Mouse (Mus musculus): ENCODE measurements around the gene Litaf. TPM values are rescaled to one million over a fixed set of nuclear protein-coding genes. Genes with fewer than 3 reads are reported as not detected.

Litaf gene
- total RNA-seq, 2 experiments from 2014 or later, result 21.7 to 24.2 TPM

DNA sequence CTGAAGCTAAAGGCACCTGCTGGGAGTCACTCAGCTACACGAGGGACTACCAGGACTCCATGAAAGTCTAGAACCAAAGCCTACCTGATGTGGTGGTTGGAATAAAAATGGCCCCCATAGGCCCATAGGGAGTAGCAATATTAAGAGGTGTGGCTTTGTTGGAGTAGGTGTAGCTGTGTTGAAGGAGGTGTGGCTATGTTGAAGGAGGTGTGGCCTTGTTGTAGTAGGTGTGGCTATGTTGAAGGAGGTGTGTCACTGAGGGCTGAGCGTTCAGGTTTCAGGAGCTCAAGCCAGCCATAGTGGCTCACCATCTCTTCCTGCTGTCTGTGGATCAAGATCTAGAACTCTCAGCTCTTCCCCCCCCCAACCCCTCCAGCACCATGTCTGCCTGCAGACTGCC is 125.3 kb downstream of the Litaf start:
- DNase-seq (ENCODE audit: low spot score), result no peak
- intact Hi-C loops (cut with DNase I), result loop anchor here (5.0 kb wide), 1 partner anchor 63 kb away; no protein-coding TSS in a partner anchor

DNA sequence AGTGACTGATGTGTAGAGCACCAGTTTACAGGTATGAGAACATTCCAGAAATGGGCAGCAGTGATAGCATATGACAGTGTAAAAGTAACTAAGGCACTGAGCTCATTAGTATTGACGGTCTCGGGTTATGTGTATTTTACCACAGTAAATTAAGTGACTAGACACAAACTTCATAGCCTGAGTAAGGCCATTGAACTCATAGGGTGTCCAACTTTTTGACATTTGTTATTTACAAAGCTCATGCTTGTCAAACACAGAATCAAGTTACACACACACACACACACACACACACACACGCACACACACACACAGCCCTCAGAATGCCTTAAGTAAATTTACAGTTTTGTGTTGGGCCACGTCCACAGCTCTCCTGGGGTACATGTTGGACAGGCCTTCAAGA is 126.0 kb downstream of the Litaf start:
- intact Hi-C loops (cut with DNase I), result loop anchor here (5.0 kb wide), 1 partner anchor 63 kb away; no protein-coding TSS in a partner anchor
- DNase-seq (ENCODE audit: low spot score), result no peak

DNA sequence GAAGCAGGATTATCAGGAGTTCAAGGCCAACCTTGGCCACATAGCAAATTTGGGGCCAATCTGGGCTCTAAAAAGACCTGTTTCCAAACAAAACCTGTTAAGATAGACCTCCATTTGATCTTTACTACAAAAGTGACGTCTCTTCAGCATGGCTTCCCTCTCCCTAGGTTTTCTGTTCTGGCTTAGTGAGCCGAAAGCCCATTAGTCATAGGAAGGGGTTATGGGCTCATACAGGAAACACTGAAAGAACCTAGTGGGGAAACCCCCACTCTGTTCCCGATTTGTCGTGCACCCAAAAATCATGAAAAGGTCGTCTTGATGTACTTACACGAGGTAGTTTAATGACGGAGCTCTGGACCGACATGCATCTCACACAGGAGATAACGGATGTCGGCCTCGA is 128.5 kb downstream of the Litaf start:
- no peak for DNase-seq (ENCODE audit: low spot score)
- intact Hi-C loops (cut with DNase I), result no loop called here

DNA sequence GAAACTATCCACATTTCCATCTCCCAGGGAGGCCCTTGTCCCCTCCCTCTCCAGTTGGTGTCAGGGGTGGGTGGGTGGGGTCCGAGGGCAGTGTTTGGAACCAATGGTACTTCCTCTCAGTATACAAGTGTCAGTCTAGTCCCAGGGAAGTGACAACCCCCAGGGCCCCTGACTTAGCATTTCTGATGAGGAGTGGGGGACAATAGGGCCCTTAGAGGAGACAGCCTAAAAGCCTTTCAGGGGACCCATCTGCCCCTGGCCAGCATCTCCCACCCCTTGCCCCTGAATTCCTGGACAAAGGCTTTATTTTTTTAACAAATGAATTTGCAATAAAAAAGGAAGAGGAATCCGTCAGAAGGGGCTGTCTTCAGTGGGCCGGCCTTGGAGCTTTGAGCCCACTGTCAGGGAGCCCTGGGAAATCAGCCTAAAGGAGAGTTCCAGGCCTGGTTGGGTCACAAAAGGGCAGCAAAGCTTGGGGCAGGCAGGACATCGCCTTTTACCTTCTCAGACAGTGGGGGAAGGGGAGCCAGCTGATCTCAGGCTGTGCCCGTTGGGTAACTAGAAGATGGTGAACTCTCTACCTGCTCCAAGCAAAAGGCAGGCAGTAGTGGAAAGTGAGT is 129.1 kb downstream of the Litaf start:
- intact Hi-C loops (cut with DNase I), result no loop called here

DNA sequence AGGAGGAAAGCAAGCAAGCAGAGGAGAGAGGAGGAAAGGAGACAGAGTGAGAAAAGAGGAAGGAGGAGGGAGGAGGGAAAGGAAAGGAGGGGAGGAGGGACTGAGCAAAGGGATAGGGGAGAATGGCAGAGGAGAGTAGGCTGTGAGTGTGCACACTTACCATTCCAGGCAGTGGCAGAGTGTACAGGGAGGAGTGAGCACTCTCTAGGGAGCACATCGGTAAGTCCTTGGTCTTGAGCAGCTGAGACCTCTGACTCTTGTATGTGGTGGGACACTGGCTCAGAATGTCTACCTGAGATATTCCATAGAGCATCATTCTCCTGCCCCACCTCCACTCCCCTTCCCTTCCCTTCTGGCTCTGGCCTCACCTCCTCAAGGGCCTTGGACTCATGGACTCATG is 131.9 kb downstream of the Litaf start:
- no peak for DNase-seq (ENCODE audit: low spot score)
- intact Hi-C loops (cut with DNase I), result no loop called here

More for the DNA sequence above, 129.1 kb downstream of the Litaf start:
- no peak for DNase-seq (ENCODE audit: low spot score)

DNA sequence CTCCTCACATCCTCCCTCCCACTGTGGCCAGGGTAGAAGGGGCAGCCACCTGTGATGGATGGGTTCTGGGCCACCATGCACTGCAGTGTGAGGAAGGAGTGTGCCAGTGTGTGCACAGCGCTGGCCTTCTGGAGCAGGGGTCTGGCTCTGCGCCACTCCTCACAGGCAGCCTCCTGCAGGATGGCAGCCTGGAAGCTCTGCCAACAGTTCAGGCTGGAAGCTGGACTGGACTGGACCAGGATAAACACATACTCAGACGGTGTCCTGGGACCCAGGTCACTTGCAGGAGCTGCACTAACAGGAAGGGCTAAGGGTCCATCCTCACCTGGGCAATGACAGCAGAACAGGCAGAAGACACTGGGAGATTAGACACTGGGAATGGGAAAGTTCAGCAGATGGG is 132.6 kb downstream of the Litaf start:
- DNase-seq (ENCODE audit: low spot score), result no peak
- intact Hi-C loops (cut with DNase I), result no loop called here

DNA sequence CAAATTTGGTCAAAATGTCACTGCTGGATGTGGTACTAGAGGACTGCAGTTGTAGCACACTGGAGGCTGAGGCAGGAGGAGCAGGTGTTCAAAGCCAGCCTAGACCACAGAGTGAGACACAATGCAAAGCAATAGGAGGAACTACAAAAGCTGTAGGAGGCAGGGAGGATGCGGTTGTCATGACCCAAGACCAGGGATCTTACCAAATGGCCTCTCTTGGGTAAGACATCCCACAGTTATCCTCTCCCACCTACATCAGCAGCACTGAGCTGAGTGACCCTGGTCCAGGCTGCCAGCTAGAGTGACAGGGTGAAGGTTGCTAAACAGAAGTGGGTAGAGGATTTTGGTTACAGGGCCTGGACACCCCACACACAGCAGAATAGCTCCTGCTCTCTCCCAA is 138.9 kb downstream of the Litaf start:
- intact Hi-C loops (cut with DNase I), result no loop called here
- DNase-seq (ENCODE audit: low spot score), result no peak

DNA sequence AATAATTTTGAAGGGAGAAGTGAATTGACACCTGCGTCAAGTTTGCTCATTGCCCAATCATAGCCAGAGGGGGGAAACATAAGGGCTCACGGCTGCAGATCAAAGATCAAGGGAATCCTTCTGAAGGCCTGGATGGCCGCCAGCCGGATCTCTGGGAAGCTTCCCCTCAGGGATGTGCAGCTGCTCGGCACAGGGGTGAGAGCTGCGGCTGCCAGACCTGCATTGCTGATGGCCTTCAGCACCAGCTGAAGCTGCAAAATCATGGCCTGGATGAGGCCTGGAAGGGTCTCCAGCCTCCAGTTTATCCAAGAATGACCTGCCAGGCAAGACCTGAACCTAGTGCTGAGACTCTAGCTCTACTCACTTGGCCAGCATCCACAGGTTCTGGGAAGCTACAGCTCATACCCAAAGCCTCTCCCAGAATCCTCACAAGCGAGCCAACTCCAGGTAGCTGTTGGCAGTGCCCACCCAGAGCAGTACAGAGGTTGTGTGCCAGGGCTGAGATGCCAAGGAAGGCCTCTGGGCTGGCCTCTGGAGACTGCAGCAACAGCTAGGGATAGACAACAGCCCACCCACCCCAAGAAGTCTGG is 140.3 kb downstream of the Litaf start:
- intact Hi-C loops (cut with DNase I), result no loop called here
- no peak for DNase-seq (ENCODE audit: low spot score)

DNA sequence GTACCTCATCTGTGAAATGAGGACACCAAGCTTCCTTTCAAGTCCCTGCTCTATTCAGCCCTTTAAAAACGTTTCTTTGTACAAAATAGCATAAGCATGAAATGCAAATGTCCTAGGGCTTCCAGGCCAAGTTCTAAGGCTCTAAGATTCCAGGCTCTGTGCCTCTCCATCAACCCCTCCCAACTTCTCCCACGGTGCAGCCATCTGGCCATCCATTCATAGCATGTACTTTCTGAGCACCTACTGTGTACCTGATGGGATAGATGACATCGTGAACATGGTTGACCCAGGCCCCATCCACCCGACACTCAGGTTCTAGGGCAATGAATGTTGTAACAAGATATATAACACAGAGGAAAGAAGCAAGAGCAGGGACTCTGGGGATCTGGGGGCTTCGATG is 142.4 kb downstream of the Litaf start:
- intact Hi-C loops (cut with DNase I), result no loop called here
- DNase-seq (ENCODE audit: low spot score), result no peak

DNA sequence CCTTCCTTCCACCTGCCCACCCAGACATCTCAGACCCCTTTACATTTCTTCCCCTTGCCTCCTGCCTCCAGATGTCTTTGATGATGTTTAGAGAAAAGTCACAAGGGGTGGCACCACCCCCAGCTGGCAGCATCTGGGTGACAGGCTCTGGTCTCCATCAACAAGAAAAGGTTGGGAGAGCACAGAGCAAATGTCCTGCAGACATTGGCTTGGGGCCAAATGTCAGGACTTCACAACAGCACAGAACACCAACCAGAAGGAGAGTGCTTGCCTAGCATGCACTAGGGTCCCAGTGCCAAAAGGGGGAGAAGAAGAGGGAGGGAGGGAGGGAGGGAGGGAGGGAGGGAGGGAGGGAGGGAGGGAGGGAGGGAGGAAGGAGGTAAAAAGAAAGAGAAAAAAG is 146.1 kb downstream of the Litaf start:
- intact Hi-C loops (cut with DNase I), result no loop called here
- no peak for DNase-seq (ENCODE audit: low spot score)

DNA sequence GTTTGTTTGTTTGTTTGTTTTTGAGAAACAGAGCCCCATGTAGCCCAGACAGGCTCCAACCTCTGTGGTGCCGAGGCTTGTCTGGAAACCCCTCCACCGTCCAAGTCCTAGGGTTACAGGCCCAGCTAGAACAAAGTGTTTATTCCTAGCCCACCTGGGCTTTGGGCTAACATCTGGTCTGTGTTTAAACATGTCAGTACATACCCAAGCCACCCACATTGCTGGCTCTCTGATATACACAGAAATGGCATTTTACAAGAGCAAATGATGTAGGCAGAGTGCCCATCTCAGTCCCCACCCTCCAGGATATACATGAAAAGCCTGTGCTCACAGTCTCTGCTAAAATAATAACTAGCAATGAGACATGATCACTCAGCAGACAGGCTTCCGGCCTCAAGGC is 149.7 kb downstream of the Litaf start:
- intact Hi-C loops (cut with DNase I), result no loop called here
- no peak for DNase-seq (ENCODE audit: low spot score)

DNA sequence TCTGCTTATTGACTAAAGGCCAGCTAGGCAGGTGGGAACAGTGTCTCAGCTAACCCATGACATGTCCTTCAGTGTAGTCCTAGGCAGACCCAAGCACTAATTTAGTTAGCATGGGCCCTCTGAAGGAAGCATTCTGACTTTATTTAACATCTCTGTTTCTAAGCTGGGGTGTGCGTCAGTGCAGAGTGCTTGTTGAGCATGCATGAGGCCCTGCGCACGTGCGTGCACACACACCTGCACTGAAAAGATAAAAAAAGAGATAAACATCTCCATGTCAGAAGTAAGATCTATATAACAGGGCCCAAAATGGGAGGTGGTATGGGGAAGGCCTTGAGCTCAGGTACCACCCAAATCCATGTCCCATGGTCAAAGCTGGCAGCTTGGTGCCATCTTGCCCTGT is 150.9 kb downstream of the Litaf start:
- DNase-seq (ENCODE audit: low spot score), result no peak
- intact Hi-C loops (cut with DNase I), result no loop called here

DNA sequence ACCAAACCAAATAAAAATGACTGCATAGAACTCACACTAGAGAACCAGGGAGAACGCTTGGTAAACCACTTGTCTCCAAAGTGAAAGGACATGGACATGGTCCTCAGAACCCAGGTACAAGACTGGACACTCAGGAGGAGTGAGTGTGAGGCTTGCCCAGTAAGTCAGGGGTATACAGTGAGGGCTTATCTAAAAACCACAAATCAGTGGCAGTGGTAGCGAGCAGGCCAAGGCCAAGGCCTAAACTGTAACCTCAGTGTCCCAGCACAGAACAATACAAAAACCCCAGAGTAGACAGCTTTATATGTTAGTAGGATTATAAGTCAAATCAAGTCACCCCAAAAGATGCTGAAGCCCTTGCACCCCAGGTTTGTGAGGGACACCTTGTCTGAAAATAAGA is 154.9 kb downstream of the Litaf start:
- no peak for DNase-seq (ENCODE audit: low spot score)
- intact Hi-C loops (cut with DNase I), result no loop called here

DNA sequence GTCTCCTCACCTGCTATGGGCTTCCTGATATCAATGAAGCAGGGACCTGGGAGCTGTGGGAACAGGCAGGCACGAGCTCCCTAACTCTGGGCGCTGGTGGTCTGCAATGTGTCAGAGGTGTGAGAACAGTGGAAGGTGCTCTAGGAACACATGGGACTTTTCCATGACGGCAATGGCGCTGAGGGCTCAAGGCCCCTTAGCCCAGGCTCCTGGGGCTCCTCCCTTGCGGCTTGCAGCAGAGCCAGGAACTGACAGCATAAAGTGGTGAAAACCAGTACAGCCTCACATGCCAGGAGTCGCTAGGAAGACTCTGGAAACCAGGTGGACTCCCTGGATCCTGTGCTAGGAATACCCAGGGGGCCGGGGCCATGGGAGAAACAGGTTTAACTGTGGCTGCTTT is 155.4 kb downstream of the Litaf start:
- intact Hi-C loops (cut with DNase I), result no loop called here
- DNase-seq (ENCODE audit: low spot score), result no peak

Small RNA genes lying within 50 kb of the gene (microRNA-seq; reads per million reads assigned to microRNA genes)
- not detected for gene Gm26268

Other genes with a start within 250 kb of the Litaf start
- gene Rmi2, start 231.1 kb downstream of the Litaf start, total RNA-seq (2021), result under 1 TPM; 0.56 to 0.62 TPM
- gene Snn, start 5.2 kb downstream of the Litaf start, total RNA-seq (2021), result 10 to 100 TPM; 28.3 to 33.3 TPM
- gene Txndc11, start 68.5 kb upstream of the Litaf start, total RNA-seq (2021), result 10 to 100 TPM; 15.9 to 17.0 TPM
- 10 to 100 TPM; 28.0 to 29.8 TPM for gene Zc3h7a, start 110.2 kb upstream of the Litaf start, total RNA-seq (2021)
- gene Rsl1d1, start 137.2 kb upstream of the Litaf start, total RNA-seq (2021), result 10 to 100 TPM; 52.7 to 56.8 TPM
- 10 to 100 TPM; 63.4 to 68.2 TPM for gene Gspt1, start 188.2 kb upstream of the Litaf start, total RNA-seq (2021)
- not detected for gene Tnfrsf17, start 247.7 kb upstream of the Litaf start, total RNA-seq (2021)